Comparison of ENCODE assay signal across 17 mouse cellular contexts in the genomic region with DNA sequence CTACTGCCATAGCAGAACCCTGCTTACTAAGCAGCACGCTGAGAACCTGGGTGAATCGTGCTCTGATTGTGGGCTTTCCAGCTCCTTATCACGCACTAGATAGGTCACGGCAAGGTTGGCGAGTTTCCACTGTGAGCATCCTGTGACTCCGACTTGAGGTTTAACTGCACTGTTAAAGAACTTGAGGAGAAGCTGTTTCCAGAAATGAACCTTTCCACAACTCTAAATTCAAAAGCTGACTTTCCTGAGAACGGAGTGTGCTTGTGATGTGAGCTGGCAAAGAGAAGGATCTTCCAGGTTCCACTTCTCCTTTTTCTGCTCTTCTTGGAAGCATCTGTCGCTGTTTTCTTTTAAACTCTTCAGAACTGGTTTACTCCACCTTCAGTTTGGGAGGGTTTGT.
"Had no signal": no experiment of that assay in that cellular context is flagged by ENCODE, and none has a peak within 500 bp of the region (broad histone marks: within the 10 kb centered on the region; RNA-seq: fewer than 3 reads in every experiment).

No protein-coding gene starts in this region.

- DNase-seq: left cerebral cortex, postnatal 4 days; liver; liver, embryonic 13.5 days; liver, postnatal 0 days; lung, adult 18-20 months; lung, adult 2 months; lung, embryonic 14.5 days; lung, postnatal 10 days; lung, postnatal 14 days; lung, postnatal 36 days; lung, postnatal 4 days; midbrain, embryonic 14.5 days had no signal

- ATAC-seq: liver, embryonic 12.5 days; liver, postnatal 0 days; lung, postnatal 0 days; midbrain, embryonic 13.5 days; midbrain, embryonic 15.5 days; midbrain, embryonic 16.5 days had no signal
